Mouse (Mus musculus): ENCODE measurements around the gene Fars2. TPM values are rescaled to one million over a fixed set of nuclear protein-coding genes. Genes with fewer than 3 reads are reported as not detected.
"Not testable (repeated sequence)": the region's sequence is repeated elsewhere in the genome, so short reads cannot be mapped to it uniquely, and the experiment has no call there.

Gene Fars2
- total RNA-seq, 2 experiments from 2014 or later, result 87.9 to 92.2 TPM

DNA sequence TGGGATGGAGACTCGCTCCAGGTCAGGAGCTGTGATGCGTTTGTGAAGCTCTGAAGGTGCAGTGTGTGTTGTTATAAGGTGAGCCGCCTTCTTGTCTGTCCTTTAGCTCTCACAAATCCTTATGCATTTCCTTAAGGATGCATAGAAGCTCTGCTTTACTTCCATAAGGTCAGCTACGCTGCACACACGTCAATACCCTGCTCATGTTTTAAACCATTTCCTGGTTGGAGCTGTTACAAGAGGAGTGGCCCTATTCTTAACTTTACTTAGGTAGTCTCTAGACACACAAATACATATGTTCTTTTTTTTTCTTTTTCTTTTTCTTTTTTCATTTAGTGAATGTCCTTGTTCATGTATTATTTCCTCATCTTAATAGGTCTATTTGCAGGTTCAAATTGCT, 22.5 kb downstream of the Fars2 start:
- DNase-seq (ENCODE audit: low spot score in 2 of 2), result no peak

DNA sequence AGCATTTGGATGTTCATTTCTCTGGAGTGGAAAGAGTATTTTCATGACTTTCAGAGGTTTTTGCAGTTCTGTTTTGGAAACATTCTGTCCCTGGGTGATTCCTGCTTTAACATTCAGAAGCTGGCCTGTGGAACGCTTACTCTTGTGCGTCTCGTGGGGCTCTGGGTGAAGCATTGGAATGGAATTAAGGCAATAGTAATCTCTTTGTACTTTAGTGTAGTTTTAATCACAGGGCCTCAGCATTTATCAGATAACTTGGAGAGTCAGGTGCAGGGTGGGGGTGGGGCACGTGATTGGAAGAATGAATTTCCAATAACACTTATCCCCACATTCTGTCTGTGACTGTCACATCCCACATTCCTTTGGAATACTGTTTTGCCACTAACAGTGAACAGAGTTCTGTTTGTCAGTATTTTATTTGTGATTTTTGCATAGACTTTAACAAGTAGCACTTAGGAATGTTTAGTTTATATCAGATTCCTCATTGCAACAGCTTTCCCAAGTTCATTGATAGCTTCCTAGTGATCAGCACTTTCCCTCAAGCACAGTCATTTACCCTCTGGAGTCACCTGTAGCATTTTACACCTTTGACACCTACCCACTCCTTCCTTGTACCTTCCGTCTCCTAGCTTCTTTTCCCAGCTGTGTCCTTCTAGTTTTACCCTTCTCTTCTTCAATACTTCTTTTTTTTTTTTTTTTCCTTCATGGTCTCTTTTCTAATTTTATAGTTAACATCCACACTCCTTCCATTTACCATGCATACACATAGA, 23.2 kb downstream of the Fars2 start:
- no peak for DNase-seq (ENCODE audit: low spot score in 2 of 2)

DNA sequence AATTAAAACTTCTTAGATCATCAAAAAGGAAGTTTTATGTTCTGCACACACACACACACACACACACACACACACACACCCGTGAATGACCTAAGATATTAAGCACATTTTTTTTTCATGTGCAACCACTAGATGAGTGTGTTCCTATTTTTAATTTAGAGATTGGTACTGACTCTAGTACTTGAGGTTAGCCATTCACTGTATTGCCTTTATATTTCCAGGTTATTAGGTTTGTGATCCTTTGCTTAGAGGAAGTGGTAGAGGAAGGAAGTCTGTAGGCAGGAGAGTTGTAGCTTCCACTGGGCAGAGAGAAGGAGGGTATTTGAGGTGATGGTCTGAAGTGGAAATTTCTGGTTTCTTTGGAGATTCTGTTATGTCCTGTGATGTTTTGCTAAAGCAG, 28.4 kb downstream of the Fars2 start:
- DNase-seq (ENCODE audit: low spot score in 2 of 2), result no peak

DNA sequence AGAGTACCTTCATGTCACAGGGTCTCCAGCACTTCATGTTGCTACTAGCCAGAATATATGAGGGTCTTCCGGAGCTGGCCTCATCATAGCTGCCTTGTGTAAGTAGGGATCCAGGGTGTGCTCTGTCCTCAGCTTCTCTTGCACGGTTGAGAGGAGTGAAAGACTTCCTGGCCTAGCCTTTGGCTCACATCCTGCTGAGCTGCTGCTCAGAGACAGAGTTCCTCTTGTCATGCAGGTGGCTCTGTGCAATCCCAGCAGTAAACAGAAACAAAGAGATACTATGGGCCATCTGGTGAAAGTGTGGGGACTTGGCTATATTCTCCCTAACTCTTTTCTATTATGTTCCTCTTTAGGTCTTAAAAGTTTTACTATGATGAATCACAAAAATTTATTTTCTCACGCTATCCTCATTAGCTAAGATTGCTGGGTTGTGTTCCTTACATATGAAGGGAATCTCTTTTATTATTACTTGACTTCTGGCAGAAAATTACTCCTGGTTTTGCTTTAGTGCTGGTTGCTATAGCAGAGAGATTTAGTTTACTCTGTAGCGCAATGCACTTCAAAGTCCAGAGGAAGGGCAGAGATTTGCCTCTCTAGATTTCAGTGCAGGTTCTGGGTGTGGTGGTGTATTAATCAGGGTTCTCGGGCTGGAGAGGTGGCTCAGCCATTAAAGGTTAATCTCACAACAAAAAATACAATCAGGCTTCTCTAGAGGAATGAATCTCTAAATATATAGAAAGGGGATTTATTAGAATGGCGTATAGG, 32.1 kb downstream of the Fars2 start:
- DNase-seq (ENCODE audit: low spot score in 2 of 2), result no peak

DNA sequence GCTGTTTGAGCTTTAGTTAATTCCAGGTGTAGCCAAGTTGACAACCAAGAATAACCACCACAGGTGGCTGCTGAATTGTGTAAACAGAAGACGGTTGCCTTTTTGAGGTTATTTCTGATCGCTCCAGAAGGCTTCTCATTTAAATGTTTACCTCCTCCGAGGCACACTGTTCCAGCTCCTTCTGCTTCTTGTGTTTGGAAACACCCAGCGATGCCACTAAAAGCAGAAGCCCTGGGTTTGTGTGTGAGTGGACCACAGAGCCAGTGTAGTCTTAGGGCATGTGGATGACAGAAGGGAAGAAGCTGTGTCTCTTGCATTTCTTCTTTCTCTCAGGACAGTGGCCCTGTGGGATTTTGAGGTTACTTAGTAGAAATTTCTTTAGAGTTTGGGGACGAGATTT, 33.1 kb downstream of the Fars2 start:
- no peak for DNase-seq (ENCODE audit: low spot score in 2 of 2)

DNA sequence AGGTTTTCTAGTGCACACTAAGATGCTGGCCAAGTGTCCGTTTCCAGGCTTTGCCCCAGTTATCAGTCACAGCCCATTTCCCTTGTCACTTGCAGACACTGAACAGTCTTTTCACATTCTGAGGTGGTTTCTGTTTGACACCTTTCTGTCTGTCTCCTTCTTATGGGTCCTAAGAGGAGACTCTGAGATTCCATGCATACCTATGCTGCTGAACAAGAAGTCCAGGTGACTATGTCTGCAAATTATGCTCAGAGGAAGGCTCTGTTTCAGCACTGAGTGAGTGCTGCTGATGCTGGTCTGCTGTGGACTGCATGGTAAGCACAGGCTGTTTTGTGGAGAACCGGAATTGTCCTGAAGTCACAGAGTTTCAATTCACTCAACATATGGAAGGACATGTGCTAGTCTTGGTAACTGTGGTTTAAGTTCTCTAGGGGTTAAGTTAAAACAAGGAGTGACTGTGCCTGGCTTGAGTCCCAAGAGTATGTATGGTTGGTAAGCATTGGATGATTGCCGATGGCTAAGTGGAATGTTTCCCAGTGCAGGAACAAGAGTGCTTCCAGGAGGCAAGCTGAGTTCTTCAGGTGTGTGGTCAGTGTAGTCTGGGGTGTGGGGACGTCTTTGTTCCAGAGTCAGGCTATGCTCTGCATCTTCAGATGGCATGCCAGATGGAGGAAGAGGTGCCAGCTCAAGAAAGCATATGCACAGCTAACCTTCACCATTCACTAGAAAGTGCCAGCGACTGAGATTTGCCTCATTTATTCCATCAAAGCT, 35.7 kb downstream of the Fars2 start:
- no peak for DNase-seq (ENCODE audit: low spot score in 2 of 2)

DNA sequence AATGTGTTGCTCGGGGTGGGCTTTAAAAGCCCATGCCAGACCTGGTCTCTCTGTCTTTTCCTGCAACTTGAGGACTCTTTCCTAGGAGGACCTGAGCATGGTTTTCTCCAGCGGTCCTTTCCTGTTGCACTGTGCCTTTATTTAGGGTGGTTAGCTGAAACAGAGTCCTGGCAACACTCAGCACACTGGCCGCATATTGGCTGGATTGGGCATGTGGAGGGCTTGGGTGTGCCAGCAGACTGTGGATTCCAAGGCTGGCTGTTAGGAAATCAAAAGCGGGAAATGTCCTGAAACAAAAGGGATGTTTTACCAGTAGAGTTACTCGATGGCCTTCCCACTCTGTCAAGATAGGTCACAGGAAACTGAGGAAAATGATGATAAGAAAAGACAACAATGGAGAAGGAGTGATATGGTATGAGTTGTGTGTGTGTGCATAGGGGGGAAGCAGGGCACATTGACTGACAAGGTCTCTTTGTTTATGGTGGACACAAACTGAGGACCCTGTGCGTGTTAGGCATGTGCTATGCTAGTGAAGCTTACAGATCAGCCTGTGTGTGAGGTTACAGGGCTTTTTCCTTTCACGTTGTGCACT, 39.2 kb downstream of the Fars2 start:
- DNase-seq (ENCODE audit: low spot score in 2 of 2), result no peak

DNA sequence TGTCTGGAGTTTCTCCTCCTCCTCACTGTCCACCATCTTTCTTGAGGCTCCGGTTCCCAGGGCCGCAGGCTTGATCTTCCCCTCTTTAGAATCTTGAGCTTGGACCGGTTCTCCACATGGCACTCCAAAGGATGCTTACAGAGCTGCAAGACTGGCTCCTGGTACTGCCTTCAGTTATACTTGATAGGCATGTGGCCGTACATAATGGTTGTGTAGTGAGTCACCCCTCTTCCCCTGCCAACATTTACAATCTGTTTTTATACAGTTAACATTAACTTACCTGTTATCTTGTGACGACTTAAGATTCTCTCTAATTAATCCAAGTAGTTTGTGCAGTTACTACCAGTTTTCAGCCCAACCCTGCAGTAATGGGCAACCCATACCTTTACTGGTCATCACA, 46.2 kb downstream of the Fars2 start:
- DNase-seq (ENCODE audit: low spot score in 2 of 2), result no peak

DNA sequence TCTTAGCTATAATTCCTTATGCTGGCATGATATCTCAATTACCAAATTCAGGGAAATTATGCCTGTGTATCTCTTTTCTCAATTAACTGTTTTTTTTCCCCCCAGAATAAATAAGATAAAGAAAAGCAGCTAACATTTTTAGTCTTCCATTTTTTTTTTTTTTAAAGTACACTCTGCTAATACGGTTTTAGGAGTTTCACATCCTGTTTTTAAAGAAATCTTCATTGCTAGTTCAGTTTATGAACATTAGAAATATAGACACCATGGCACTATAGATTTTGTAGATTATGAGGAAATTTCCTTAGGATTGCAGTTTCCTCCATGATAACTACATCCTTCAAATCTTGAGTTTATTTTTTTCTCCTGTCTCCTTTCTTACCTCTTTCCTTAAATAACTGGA, 46.7 kb downstream of the Fars2 start:
- no peak for DNase-seq (ENCODE audit: low spot score in 2 of 2)

DNA sequence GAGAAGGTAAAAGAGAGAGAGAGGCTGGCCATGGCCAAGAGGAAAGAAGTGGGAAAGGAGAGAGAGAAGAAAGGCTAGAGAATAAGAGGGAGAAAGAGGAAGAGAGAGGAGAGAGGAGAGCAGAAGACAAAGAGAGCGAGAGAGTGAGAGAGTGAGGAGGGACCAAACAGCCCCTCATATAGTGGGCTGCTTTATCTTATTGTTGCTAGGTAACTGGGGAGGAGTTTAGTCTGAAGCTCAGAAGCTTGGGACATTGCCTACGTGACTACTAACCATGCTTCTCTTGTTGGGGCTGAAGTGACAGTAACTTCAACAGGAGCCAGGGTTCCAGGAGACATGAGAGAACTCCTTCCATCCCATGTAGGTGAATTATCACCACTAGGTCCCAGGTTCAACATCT, 55.8 kb downstream of the Fars2 start:
- DNase-seq (ENCODE audit: low spot score in 2 of 2), result not testable (repeated sequence)

DNA sequence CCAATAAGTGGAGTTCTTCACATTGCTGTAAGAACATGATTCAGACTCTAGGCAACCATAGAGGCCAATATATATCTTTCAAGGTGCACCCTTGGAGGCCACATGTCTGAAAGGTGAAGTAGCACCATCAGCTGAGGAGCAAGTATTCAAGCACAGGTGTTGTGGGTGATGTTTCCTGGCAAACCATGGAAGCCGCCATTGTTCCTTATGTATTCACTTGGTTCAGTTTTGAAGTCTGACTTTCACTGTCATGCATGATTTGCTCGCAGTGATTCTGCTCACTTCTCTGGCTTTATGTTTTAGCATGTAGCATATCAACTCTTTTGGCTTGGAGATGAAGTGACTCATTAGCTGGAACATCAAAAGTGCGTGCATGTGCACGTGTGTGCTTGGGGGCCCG, 56.9 kb downstream of the Fars2 start:
- DNase-seq (ENCODE audit: low spot score in 2 of 2), result no peak

DNA sequence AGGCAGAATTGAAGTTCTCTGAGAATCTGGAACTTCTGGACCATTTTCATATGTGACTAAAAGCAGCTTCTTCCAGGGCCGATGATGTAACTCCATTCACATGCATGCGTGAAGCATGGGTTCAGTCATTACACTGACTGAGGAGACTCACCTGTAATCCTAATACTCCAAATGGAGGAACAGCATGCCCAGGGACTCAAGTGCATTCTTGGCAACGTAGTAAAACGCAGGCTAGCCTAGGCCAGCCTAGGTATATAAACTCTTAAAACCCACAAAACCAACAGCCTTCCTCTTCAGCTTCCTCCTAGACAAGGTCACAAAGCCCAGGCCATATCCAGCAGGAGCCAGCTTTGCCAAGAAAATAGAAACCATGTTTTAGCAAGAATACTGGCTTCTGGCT, 57.6 kb downstream of the Fars2 start:
- no peak for DNase-seq (ENCODE audit: low spot score in 2 of 2)

DNA sequence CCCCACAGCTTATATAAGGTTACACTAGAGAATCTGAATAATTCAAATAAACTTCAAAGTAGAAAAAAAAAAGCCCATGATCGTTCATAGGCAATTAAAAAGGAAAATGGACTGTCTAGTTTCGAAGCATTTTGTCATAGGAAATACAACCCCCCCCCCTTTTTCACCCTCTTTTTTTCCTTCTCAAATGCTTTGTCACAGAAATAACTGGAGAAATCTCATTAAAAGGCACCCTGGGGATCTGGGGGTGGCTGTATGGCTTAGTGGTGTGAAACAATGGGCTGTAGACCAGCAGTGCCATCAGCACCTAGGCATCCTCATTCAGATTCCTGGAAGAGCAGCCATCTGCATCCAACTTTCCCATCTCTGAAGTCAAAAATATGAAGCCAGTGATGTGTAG, 64.0 kb downstream of the Fars2 start:
- no peak for DNase-seq (ENCODE audit: low spot score in 2 of 2)

DNA sequence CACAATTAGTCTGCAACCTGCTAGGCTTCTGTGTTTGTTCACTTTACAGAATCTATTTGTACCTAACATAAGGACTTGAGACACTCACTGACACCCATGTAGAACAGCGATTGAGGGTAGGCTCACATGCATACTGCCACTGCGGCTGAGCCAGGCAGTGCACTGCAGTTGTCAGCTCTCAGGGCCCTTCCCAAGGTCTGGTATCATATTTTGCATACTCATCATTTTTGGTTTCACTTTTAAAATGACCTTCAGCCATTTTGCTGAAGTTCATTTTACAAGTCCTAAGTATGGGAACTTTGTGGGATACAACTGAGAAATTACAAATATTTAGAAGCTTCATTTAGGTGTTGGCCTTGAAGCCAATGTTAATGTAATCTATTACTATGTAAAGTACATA, 73.4 kb downstream of the Fars2 start:
- no peak for DNase-seq (ENCODE audit: low spot score in 2 of 2)

DNA sequence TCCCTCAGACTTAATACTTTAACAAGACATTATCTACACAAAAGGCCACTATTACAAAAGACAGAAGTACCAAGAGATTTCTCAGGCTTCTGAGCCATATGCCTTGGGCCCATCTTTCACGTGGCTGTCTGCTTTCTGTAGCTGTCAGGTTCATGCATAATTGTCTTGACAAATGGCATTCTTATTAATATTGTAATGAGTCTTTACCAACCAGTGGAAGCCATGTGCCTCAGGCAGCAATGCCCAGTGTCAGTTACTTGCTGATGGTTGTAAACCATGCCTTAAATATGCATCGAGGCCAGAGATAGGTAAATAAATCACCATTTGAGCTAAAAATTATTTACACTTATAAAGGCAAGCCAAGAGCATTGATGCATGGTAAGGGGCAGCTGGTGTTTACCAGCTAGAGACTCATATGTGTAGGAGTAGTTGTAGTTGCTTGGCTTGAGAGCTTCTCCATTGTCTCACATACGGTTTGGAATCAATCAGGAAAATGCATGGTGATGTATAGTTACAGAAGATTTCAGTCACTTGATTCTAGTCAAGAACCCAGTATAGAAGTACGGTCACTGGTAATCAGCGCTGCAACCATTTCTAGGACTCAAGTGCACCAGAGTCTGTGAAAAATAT, 76.4 kb downstream of the Fars2 start:
- no peak for DNase-seq (ENCODE audit: low spot score in 2 of 2)

DNA sequence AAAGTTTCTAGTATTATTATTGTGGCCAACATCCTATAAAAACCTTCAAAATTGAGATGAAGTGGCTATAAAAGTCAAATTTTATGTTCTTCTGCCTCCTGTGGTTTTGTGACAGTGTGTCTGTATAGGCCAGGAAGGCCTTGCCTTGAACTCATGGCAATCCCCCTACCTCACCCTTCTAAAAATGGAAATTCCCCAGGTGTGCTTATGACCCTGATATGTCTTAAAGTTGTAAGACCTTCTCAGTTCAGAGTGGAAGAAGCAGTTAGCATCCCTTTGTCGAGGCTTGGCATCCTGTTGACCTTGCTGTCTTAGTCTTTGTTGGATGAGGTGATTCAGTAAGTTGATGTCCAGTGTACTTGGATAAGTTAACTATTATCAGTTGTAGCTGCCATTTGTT, 82.1 kb downstream of the Fars2 start:
- no peak for DNase-seq (ENCODE audit: low spot score in 2 of 2)

DNA sequence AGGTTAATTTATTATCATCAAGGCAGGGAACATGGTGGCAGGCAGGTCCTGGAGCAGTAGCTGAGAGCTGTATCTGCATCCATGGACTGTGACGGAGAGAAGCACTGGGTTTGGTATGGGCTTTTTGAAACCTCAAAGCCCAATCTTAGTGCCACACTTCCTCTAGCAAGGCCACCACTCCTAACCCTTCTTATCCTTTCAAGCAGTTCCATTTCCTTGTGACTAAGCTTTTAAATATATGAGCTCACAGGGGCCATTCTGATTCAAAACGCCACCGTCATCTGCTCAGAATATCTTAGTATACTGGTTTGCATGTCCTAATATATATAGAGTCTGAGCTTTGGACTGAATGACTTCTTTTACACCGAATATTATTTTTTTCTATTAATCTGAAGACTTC, 83.2 kb downstream of the Fars2 start:
- no peak for DNase-seq (ENCODE audit: low spot score in 2 of 2)

DNA sequence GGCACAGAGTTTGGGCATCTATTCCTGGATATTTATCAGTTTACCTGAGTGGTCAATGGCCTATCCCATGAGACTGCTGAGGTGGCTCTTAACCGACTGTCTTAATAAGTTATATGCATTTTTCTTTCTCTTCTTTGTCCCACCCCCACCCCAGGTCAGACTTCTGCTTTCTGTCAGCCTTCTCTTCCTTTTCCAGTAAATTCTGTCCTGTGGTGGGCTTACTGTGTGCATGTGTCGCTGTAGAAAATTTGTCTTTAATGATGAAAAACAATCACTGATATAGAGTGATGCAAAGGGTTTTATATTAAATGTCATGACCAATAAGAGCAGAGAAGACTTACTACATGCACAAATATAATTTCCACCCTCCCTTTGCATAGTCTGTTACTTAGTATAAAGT, 85.3 kb downstream of the Fars2 start:
- no peak for DNase-seq (ENCODE audit: low spot score in 2 of 2)

DNA sequence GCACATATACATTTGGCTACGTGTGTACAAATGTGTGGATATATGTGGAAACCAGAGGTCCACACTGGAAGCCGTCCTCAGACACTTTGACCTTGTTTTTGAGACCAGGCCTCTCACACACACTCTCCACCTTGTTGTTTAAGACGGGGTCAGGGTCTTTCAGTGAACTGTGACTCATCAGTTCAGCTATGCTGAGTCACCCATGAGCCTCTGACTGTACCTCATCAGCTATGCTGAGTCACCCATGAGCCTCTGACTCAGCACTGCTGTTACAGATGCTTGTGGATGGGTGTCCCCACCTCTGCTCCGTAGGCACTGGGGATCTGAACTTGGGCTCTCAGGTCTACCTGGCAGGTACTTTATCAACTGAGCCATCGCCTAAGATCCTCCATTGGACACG, 85.8 kb downstream of the Fars2 start:
- DNase-seq (ENCODE audit: low spot score in 2 of 2), result peak in 1 of 2 experiments; percentile 50

DNA sequence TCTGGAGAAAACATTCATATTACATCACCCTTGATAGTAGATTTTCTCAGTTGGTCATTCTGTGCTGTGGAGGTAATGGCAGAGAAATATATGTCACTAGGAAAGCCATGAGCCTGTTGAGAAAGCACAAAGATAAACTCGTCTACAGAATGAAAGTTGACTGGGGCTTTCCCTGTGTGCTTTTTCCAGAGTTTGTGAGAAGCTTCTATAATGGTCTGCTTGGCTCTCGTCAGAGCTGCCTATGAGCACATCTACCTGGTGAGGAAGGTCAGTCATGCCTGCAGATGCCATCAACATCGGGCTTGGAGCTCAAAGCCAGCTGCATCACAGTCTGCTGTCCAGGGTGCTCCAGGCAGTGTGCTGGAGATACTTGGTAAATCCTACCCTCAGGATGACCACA, 87.1 kb downstream of the Fars2 start:
- DNase-seq (ENCODE audit: low spot score in 2 of 2), result no peak

DNA sequence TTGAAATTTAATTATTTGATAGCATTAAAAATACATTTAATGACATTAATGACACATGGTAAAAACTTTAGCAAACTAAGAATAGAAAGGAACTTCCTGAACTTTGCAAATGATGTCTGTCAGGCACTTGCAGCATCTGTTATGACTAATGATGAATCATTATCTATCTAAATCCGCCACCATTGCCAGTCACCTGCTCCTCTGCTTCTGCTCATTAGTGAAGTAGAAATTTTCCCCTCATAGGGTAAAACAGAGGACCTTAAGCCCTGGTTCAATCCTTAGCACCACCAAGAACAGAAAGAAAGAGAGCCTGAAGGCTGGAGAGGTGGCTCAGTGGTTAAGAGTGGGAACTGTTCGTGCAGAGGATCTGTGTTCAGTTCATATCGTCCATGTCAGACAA, 93.8 kb downstream of the Fars2 start:
- DNase-seq (ENCODE audit: low spot score in 2 of 2), result no peak
